Mouse (Mus musculus) gastrocnemius, postnatal 10 days (tissue): ENCODE data around the gene Uggt2. TPM values are rescaled to one million over a fixed set of nuclear protein-coding genes. Genes with fewer than 3 reads are reported as not detected.
"Not testable (repeated sequence)": the region's sequence is repeated elsewhere in the genome, so short reads cannot be mapped to it uniquely, and the experiment has no call there.

ENCODE experiments used
- DNase-seq: peaks from one replicate; pipeline ENCODE4 v3.0.0; 2021; ENCODE audit warnings: mixed read lengths
- total RNA-seq, 2 experiments: library from RNA; stranded (reverse); gene quantifications; 2 replicates each; pipeline ENCODE4 v1.2.3; 2021

Uggt2 gene
- total RNA-seq, 2 experiments from 2014 or later: 7.8 to 10.7 TPM

DNA sequence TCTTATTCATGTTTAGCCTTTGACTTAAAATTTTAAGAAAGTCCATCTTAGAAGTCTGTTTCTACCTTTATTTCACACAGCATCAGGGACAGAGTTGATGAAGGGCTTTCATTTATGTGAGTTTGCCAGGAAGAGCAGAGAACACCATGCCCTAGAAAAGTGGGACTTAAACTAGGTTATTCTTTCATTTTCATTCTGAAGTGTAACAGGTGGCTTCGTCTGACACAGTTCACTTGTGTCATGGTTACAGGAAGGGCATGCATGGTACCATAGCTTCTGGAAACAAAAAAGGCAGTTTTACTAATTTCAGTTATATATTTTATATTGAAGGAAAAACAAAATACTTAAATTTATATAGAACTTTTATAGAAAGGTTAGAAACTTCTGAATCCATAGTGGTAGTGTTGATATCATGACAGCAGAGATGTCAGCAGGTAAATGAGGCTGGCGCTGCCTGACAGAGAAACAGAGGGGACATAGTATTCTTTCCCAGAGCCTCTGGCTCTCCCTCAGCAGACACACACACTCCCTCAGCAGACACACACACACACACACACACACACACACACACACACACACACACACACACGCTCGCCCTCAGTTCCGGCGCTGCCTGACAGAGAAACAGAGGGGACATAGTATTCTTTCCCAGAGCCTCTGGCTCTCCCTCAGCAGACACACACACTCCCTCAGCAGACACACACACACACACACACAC is 117.4 kb downstream of the Uggt2 start:
- DNase-seq: not testable (repeated sequence)

DNA sequence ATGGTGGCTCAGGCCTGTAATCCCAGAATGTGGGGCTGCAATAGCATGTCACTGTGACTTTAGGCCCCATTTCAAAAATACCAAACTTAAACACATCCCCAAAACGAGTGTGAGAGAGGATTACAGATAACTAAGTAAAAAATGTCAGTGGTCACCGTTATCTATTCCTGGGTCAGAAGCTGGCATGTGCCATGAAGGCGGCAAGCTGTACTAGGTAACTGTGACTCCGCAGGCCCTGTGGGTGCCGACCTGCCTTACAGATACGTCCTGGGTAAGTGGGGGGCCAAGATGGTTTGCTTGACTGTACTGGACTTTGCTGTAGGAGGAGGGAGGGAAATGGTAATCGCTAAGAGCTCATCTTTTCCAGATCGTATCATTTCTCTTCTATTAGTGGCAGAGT is 118.3 kb downstream of the Uggt2 start:
- DNase-seq: no peak

DNA sequence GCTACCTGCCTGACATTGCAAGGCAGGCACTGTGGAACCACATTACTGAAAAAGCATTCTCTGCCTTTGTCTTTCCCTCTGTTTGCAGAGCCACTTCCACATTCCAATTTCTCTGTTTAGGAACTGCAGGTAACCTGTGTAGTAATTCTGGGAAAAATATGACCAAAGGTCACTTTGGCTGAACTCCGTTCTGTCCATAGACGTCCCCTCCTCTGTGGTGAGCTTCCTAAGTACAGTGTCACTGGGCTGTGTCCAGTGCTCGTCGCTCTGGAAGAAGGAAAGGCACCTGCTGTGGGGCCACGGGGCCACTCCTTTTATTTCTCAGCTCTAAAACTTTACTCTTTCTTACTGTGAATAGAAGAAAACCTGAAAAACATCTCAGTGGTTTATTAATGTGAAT is 118.9 kb downstream of the Uggt2 start:
- DNase-seq: no peak

DNA sequence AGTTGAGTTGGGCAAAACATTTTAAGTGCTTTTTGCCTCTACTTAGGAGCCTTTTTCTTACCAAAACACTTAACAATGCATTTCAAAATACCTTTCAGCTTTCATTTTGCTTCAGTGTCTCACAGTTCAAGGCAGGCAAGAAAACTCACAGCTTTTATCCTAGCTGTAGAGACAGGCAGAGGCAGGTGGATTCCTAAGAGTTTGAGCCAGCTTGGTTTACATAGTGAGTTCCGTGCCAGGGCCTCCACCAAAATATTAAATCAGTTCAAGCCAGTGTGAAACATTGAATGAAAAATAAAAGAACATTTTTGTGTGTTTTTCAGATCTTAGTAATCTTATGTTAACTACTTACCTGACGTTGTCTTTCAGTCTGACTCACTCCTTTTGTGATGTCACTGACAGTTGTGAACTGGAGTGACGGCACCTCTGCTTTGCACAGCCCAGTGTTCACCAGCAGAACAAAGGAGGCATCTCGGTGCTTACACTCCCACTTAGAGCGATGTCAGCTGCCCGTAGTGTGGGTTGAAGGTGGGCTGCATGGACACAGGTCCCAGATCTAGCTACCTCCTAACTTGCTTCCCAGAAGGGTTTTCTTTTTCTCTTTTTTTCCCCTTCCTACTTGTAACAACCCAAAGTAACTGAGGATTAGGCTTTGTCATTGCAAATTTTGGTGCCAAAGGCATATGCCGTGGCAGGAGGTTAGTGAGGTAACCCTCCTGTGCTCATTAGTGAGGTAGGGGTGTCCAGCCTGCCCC is 119.5 kb downstream of the Uggt2 start:
- no peak for DNase-seq

DNA sequence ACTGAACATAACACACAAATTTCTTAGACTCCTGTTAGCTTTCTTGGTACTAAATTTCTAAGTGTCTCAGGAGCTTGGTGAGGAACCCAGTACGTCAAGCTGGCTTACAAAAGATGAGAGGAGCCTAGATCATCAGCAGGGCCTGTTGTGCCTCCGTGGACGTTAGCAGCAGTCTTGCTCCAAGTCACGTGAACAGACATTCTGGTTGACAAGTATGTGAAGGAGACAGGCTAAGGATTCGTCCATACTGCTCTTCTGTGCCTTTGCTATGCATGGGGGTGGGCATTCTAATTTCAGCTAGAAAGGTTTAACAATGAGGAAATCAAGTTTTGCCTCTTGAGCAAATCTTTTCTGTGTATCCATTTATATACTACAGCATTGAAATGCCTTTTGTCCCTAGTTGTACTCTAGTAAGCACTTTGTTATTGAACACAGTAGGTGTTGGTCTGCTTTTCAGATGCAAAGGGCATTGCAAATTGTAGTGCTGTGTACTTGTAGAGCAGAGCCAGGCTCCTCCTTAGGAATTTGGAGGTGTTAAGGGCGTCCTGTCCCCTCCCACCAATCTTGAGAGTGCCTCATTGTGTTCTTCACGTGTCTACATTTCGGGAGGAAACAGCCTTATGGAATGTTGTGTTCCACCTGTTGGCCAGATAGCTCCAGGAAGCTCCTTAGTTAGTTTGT is 122.0 kb downstream of the Uggt2 start:
- DNase-seq: no peak

DNA sequence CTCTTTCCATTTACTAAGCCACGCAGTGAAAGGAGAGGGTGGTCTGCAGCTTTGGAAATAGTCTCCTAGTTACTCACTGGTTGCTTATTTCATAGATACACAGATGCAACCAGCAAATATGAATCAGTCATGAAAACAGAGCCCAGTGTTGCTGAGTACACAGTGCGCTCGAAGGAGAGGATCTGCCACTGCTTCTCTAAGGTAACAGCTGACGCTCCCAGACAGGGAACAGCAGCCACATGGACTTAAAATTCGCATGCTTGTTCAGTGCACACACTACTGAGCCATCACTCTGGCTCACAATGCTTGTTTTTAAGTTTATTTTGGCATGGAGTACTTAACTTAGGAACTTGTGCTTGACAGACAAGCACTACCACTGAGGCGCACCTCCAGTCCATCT is 127.0 kb downstream of the Uggt2 start:
- DNase-seq: no peak

DNA sequence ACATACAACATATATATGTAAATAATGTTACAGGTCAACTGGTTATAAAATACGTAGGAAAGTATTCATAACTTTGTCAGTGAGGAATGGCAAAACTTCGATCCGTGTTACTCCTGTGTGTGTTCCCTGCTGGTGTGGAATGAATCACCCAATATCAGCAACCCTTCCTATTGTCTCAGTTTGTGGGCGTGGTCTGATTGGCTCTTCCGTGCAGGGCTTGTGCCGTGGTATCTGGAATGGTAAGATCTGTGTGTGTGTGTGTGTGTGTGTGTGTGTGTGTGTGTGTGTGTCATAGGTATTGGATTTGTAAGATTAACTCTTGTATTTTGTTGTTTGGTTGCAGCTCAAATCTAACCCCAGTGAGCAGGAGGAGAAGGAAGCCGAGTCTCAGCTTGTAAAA is 131.6 kb downstream of the Uggt2 start:
- no peak for DNase-seq

DNA sequence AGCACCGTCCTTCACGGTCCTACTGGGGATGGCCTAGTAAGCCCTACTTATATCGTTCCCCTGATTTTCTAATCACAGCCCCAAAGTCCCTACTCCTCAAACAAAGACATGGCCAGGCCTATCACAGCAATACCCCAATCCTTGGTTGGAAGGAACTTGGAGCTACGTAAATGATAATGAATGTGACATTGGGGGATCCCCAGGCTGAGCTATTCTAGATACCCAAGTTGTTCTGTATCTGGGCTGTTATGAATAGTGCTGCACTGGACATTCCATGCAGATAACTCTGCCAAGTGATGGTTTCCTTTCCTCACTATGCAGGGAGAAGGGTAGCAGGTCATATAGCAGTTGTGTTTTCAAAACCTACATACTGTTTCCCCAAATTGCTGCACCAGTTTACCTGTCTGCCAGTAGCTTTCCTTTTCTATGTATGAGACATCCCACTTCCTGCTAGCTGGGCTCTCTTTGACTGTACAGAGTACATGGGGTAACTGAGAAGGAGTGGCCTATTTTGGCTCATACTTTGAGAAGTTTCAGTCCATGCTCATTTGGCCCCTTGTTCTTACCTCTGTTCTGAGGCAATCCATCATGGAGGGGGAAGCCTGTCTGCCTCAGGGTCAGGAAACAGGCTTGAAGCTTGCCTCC is 133.8 kb downstream of the Uggt2 start:
- DNase-seq: no peak

DNA sequence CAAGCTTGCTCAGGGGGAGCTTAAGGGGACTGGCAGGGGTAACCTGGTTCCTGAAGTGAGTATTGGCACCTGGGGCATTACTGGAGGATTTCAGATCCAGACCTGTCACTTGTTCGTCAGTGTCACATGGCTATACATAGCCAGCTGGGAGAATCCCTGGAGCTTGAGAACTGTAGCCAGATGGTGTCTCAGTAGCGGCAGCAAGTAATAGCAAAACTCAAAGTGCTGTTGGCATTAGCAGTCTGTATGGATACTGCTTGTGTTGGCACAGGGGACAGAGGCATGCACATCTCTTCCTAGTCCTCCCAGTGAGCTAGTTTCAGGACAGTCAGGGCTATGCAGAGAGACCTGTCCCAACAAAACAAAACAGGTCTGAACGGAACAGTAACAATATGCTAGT is 141.2 kb downstream of the Uggt2 start:
- no peak for DNase-seq

DNA sequence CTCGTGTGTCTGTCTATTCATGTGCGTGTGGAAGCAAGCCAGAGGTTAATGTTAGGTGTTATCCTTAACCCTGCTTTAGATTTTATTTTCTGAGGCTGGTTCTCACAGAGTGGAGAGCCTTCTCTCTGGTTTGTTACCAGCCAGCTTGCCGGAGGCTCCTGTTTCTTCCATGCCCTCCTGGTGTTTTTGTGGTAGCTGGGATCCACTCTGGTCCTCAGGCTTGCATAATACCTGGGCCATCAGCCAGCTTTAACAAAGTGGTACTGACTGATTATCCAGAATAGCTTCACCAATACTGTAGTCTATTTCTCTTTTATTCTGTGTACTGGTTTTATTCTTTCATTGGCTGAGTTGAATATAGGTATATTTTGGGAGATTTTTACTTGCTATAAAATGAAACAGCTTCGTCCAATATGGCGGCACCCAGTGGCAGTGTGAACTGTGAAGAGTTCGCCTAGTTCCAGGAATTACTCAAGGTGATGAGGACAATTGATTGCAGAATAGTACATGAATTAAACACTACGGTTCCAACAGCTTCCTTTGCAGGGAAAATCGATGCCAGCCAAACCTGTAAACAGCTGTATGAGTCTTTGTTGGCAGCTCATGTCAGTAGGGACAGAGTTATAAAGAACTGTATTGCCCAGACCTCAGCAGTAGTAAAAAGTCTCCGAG is 147.2 kb downstream of the Uggt2 start:
- DNase-seq: no peak

DNA sequence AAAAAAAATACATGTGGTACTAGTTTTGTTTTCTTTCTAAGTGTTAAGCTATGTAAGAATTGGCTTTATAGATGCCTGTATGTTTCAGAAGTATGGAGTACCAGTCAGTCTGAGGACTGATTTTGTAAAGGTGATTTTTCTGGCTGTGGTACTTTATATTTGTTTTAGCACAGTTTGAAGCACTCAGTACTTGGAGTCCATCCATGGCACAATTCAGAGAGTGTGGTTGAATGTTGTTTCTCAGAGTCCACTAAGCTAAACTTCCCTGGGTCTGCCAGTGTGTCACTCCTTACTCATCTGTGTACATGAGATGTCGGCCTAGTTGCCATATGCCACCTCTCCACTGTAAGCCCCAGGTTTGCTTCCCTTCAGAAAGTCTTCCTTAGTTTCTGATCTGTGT is 150.4 kb downstream of the Uggt2 start:
- no peak for DNase-seq

DNA sequence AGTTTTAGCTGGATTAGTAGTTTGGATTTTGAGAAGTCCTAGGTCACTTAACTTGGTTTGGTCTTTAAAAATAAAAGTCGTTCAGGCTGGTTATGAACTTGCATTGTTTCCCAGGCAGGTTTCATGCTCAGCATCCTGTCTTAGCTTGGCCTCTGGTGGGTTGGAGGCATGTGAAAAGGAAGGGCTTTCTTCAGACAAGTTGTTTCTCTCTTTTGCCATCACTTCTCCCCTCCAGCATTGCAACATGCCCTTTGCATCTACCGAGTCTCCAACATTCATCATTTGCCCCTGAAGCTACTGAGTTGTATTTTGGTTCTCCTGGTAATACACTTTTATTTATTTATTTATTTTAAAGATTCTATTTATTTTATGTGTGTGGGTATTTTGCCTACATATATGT is 154.5 kb downstream of the Uggt2 start:
- no peak for DNase-seq

DNA sequence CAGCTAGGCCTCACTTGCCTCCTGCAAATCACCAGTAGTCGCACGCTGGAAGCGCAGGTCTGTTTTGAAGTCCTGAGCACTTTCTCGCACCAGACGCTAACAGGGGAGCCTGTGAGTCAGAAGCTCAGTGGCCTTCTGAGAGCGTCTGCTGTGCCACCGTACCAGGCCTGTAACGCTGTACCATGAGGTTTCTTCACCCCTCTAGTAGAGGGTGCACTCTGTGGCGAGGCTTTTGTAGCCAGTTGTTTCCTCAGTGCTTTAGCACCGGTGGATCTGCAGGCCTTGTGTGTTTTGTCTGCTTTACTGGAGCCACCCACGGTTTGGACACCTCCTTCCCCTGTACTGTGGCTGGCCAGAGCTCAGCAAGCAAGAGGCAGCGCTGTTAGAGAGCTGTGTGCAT is 157.2 kb downstream of the Uggt2 start:
- DNase-seq: no peak

DNA sequence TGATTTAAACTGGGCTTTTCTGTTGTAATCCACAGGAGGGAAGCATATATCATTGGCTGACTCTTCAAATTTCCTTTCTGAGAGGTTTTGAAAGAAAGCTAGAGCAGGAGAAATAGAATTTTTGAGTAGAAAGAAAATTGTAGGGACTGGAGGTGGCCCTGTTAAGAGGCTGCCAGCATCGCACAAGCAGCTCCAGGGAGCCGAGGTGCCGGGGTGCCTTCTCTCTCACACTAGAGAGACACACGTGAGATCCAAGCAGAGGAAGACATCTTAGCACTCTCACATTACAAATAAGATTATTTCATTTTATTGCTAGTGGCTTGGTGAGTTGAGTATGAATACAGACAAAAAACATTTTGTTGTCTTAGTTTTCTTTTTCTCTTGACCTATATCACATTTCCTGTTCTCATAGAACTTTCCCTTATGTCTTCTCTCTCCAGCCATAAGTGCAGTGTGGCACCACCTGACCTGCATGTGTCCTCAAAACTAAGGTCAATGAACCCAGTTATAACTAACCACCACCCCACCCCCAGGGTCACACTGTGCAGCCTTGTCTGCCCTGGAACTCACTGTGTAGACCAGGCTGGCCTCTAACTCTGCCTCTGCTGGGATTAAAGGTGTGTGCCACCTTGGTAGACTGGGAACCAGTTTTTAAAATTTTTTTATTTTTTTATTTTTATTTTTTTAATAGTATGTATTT is 158.3 kb downstream of the Uggt2 start:
- DNase-seq: no peak

DNA sequence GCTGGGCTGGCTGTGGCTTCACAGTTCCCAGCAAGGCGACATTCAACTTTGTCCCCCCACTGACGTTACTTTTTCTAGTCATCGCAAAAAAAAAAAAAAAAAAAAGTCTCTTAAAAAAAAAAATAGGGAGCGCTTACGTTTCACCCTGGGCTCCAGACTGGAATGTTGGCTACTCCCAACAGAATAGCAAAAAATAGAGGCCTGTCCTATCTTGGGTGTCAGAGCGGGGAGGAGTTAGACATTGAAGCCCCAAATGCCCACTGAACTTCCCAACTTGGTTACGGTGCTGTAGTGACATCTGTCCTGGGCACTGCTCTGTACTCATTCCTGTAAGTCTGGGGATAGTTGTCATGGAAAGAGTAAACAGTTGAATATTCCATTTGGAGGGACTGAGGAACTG is 160.7 kb downstream of the Uggt2 start:
- no peak for DNase-seq

DNA sequence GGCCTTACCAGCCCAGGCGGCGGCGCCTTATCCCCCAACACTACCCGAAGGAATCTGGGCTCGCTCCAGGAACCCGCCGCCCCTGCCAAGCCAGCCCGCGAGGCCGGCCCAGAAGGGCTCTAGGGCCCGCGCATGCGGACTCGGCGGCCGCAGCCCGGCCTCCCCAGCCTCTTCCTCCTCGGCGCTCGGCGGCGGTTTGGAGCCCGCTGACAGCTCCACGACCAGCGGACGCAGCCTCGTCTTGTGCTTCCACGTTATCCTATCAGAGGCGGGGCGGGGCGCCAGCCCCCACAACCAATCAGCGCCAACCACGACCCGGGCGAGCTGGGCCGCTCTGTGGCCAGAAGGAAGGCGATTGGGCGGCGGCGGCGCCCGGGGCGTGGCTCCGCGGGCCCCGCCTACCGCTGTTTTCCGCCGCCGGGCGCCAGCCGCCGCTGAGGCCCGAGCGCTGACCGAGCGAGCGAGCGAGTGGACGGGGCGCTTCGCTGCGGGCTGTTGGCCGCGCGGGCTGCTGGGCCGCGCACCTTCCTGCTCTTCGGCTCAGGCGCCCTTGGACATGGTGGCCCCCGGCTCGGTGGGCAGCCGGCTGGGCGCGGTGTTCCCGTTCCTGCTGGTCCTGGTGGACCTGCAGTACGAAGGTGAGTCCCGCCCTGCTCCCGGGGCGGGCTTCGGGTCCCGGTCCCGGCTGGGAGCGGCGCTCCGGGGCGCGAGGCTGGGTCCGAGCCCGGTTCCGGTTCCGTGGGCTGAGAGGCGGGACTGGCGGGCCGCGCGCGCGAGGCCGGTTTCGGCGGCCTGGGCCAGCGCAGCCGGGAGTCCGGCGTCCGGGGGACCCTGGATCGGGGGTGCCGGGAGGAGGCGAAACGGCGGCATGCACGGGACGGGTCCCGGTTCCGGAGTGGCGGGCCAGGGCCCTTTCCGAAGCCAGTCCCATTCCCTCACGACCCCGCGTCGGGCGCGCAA is 161.4 kb downstream of the Uggt2 start, which contains the start of gene Dnajc3:
Dnajc3 (plus strand) TSS at position 444 of the 960 bp plus-strand sequence.
- peak; percentile 99 for DNase-seq

DNA sequence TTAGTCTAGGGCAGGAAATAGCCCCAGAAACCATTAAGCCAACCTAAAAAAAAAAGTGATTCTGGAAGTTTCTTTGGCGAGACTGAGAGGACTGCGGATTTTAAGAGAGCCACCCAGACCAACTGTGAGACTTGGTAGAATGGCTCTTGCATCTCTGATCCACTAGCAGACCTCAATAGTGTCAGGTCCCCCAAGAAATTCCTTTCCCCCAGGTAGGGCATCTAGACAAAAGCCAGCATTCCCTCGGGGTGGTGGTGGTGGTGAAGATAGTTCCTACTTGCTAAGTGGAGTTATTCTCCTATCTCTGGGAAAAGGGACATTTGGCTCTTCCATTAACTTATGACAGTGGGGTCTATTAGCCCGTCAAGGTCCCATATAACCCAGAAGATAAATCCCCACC is 162.3 kb downstream of the Uggt2 start:
- DNase-seq: no peak

DNA sequence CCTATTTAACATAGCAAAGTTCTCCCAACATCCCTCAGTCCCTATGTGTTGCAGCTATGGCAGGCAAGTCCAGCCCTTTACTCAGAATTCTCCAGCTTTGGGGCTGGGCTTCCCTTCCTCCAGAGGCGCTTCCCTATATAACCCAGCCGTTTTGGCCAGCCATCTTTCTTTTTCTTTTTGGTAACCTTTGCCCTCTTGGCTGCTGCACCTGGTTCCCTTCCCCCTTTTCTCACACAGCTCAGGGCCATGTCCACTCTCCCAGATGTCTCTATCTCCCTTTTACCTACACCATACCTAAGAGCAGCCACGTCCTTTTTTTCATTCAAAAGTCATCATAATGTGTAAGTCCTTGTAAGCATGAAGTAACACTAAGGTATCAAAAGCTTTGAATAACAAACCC is 163.0 kb downstream of the Uggt2 start:
- DNase-seq: no peak
